Mouse (Mus musculus): ENCODE measurements around the gene Hpn. TPM values are rescaled to one million over a fixed set of nuclear protein-coding genes. Genes with fewer than 3 reads are reported as not detected.

Hpn gene
- polyA plus RNA-seq, 1 experiment from 2014 or later = 0.59 TPM

- Histone ChIP-seq H3K27ac (peak overlapping the region; percentile 82), H3K4me3 (ENCODE audit: inconsistent target) (peak overlapping the region; percentile 62), H3K79me2 (ENCODE audit: inconsistent target) (peaks cover 58% of the 10 kb centered on the region), H3K36me3 (ENCODE audit: inconsistent target) (no peaks in the 10 kb centered on the region)
- under 1% methylated on average over 18 of the region's 20 CpGs for WGBS (ENCODE audit: missing documents)
These were observed 34.9 kb upstream of the Hpn start for GRCm38 (mm10) chr7:31149751-31150565.

GRCm38 (mm10) chr7:31149271-31149670 is 34.2 kb upstream of the Hpn start:
- Histone ChIP-seq H3K79me2 (ENCODE audit: inconsistent target) (peaks cover 65% of the 10 kb centered on the region), H3K4me3 (ENCODE audit: inconsistent target) (peak overlapping the region; percentile 62), H3K36me3 (ENCODE audit: inconsistent target) (no peaks in the 10 kb centered on the region), H3K27ac (peak overlapping the region; percentile 82)
- 7% methylated on average over 8 of the region's 9 CpGs for WGBS (ENCODE audit: missing documents)

- Histone ChIP-seq H3K36me3 (ENCODE audit: inconsistent target) (no peaks in the 10 kb centered on the region; the same call in 1 of the 2 replicates), H3K4me3 (ENCODE audit: inconsistent target) (peak overlapping the region; percentile 62), H3K27ac (peak overlapping the region; percentile 82), H3K79me2 (ENCODE audit: inconsistent target) (peaks cover 70% of the 10 kb centered on the region)
- WGBS (ENCODE audit: missing documents) = 0% methylated on average over 9 of the region's 9 CpGs
These were observed 33.7 kb upstream of the Hpn start for GRCm38 (mm10) chr7:31148756-31149155.

- H3K27ac ChIP-seq = peak overlapping the region; percentile 82
- WGBS (ENCODE audit: missing documents) = 28% methylated on average over 3 of the region's 3 CpGs
- H3K36me3 ChIP-seq (ENCODE audit: inconsistent target) = peaks cover 5% of the 10 kb centered on the region
- peak overlapping the region; percentile 62 for H3K4me3 ChIP-seq (ENCODE audit: inconsistent target)
- peaks cover 74% of the 10 kb centered on the region for H3K79me2 ChIP-seq (ENCODE audit: inconsistent target)
These were observed 33.0 kb upstream of the Hpn start for GRCm38 (mm10) chr7:31148086-31148485.

GRCm38 (mm10) chr7:31145596-31146160 is 30.6 kb upstream of the Hpn start:
- H3K4me3 ChIP-seq (ENCODE audit: inconsistent target) = no peak overlapping the region
- WGBS (ENCODE audit: missing documents) = 82% methylated on average over 11 of the region's 12 CpGs
- H3K36me3 ChIP-seq (ENCODE audit: inconsistent target) = peaks cover 29% of the 10 kb centered on the region
- no peak overlapping the region for H3K27ac ChIP-seq
- H3K79me2 ChIP-seq (ENCODE audit: inconsistent target) = peaks cover 73% of the 10 kb centered on the region

- Histone ChIP-seq H3K36me3 (ENCODE audit: inconsistent target) (peaks cover 35% of the 10 kb centered on the region), H3K4me3 (ENCODE audit: inconsistent target) (no peak overlapping the region), H3K27ac (no peak overlapping the region), H3K79me2 (ENCODE audit: inconsistent target) (peaks cover 65% of the 10 kb centered on the region)
- WGBS (ENCODE audit: missing documents) = 98% methylated on average over 16 of the region's 16 CpGs
These were observed 29.8 kb upstream of the Hpn start for GRCm38 (mm10) chr7:31144886-31145285.

- no peak overlapping the region for H3K4me3 ChIP-seq (ENCODE audit: inconsistent target)
- WGBS (ENCODE audit: missing documents) = 93% methylated on average over 10 of the region's 10 CpGs
- H3K36me3 ChIP-seq (ENCODE audit: inconsistent target) = peaks cover 73% of the 10 kb centered on the region
These were observed 25.9 kb upstream of the Hpn start for GRCm38 (mm10) chr7:31140941-31141340.

GRCm38 (mm10) chr7:31140302-31140701 is 25.2 kb upstream of the Hpn start:
- WGBS (ENCODE audit: missing documents) = 95% methylated on average over 4 of the region's 4 CpGs
- Histone ChIP-seq H3K27ac (no peak overlapping the region), H3K4me3 (ENCODE audit: inconsistent target) (no peak overlapping the region), H3K79me2 (ENCODE audit: inconsistent target) (peaks cover 20% of the 10 kb centered on the region), H3K36me3 (ENCODE audit: inconsistent target) (peaks cover 79% of the 10 kb centered on the region)

More at GRCm38 (mm10) chr7:31140941-31141340, 25.9 kb upstream of the Hpn start:
- Histone ChIP-seq H3K27ac (no peak overlapping the region), H3K79me2 (ENCODE audit: inconsistent target) (peaks cover 26% of the 10 kb centered on the region)

- Histone ChIP-seq H3K27ac (no peak overlapping the region), H3K36me3 (ENCODE audit: inconsistent target) (peaks cover 85% of the 10 kb centered on the region)
- WGBS (ENCODE audit: missing documents) = 63% methylated on average over 5 of the region's 5 CpGs
These were observed 24.7 kb upstream of the Hpn start for GRCm38 (mm10) chr7:31139765-31140164.

GRCm38 (mm10) chr7:31135717-31136116 is 20.6 kb upstream of the Hpn start:
- WGBS (ENCODE audit: missing documents) = 97% methylated on average over 10 of the region's 10 CpGs
- no peaks in the 10 kb centered on the region for H3K79me2 ChIP-seq (ENCODE audit: inconsistent target)
- H3K36me3 ChIP-seq (ENCODE audit: inconsistent target) = peaks cover 89% of the 10 kb centered on the region

More at GRCm38 (mm10) chr7:31139765-31140164, 24.7 kb upstream of the Hpn start:
- no peak overlapping the region for H3K4me3 ChIP-seq (ENCODE audit: inconsistent target)
- peaks cover 14% of the 10 kb centered on the region for H3K79me2 ChIP-seq (ENCODE audit: inconsistent target)

GRCm38 (mm10) chr7:31131866-31132265 is 16.8 kb upstream of the Hpn start:
- Histone ChIP-seq H3K4me3 (ENCODE audit: inconsistent target) (no peak overlapping the region), H3K27ac (no peak overlapping the region), H3K79me2 (ENCODE audit: inconsistent target) (no peaks in the 10 kb centered on the region), H3K36me3 (ENCODE audit: inconsistent target) (peaks cover 68% of the 10 kb centered on the region)
- 88% methylated on average over 4 of the region's 4 CpGs for WGBS (ENCODE audit: missing documents)

More at GRCm38 (mm10) chr7:31135717-31136116, 20.6 kb upstream of the Hpn start:
- Histone ChIP-seq H3K4me3 (ENCODE audit: inconsistent target) (no peak overlapping the region), H3K27ac (no peak overlapping the region)

- 35% methylated on average over 4 of the region's 4 CpGs for WGBS (ENCODE audit: missing documents)
- H3K36me3 ChIP-seq (ENCODE audit: inconsistent target) = peaks cover 58% of the 10 kb centered on the region
These were observed 15.8 kb upstream of the Hpn start for GRCm38 (mm10) chr7:31130841-31131240.

GRCm38 (mm10) chr7:31130197-31130596 is 15.1 kb upstream of the Hpn start:
- WGBS (ENCODE audit: missing documents) = 96% methylated on average over 7 of the region's 7 CpGs
- Histone ChIP-seq H3K79me2 (ENCODE audit: inconsistent target) (no peaks in the 10 kb centered on the region), H3K4me3 (ENCODE audit: inconsistent target) (no peak overlapping the region), H3K27ac (no peak overlapping the region), H3K36me3 (ENCODE audit: inconsistent target) (peaks cover 52% of the 10 kb centered on the region)

More at GRCm38 (mm10) chr7:31130841-31131240, 15.8 kb upstream of the Hpn start:
- H3K4me3 ChIP-seq (ENCODE audit: inconsistent target) = no peak overlapping the region
- H3K79me2 ChIP-seq (ENCODE audit: inconsistent target) = no peaks in the 10 kb centered on the region
- H3K27ac ChIP-seq = no peak overlapping the region

- Histone ChIP-seq H3K27ac (no peak overlapping the region), H3K4me3 (ENCODE audit: inconsistent target) (no peak overlapping the region), H3K36me3 (ENCODE audit: inconsistent target) (peaks cover 32% of the 10 kb centered on the region), H3K79me2 (ENCODE audit: inconsistent target) (no peaks in the 10 kb centered on the region)
- WGBS (ENCODE audit: missing documents) = 85% methylated on average over 9 of the region's 9 CpGs
These were observed 13.1 kb upstream of the Hpn start for GRCm38 (mm10) chr7:31128157-31128705.
